8 mouse cellular contexts compared by ENCODE assay signal in the genomic region with DNA sequence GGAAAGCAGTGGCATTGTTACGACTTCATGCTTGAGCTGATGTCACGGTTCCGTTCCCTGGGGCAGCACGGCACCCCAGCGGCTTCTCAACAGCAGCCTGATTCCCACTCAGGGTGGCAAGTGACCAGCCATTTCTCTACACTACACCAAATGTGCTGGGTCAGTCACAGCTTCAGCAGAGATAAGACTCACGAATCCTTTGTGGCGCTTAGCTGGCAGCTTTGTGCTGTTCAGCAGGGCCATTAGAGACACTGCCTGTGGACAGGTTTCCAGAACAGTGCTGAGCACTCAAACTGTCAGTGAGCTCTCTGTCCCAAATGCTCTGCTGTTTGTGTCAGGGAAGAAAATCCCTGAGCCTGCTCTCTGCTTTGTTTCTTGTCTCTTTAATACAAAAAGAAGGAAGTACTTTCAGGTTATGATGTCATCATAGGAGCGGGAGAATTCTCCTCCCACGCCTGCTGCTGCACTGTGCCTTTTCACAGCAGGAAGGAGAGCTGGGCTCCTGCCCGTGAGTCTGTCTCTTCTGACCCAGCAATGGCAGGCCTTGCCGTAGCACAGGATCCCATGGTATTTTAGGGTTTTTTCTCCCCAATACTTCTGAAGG.
DNase-seq lines count a peak whose midpoint lies in the region; ATAC-seq and TF ChIP-seq lines count a peak whose summit lies in the region.

No protein-coding gene starts in this region.

- H3K9ac ChIP-seq in limb, embryonic 12.5 days (replicated peaks): no peak overlapping the region
- no peak overlapping the region for H3K9ac ChIP-seq in neural tube, embryonic 14.5 days (replicated peaks; ENCODE audit: low read depth, low read length)

- no peaks in the 10 kb centered on the region; the same call in 1 of the 2 replicates for H3K27me3 ChIP-seq in limb, embryonic 12.5 days
- no peaks in the 10 kb centered on the region for H3K27me3 ChIP-seq in neural tube, embryonic 14.5 days (ENCODE audit: control insufficient read depth, insufficient read depth, low read length)

- H3K36me3 ChIP-seq in limb, embryonic 12.5 days: peaks cover 57% of the 10 kb centered on the region
- H3K36me3 ChIP-seq in neural tube, embryonic 14.5 days (ENCODE audit: control insufficient read depth, insufficient read depth, low read length): no peaks in the 10 kb centered on the region

- no peak overlapping the region for H3K4me2 ChIP-seq in limb, embryonic 12.5 days
- H3K4me2 ChIP-seq in neural tube, embryonic 14.5 days (ENCODE audit: low read depth, low read length): no peak overlapping the region

- H3K4me3 ChIP-seq in embryonic fibroblast, embryonic 13.5 days (ENCODE audit: insufficient read depth, low read length): no peak overlapping the region
- H3K4me3 ChIP-seq in limb, embryonic 12.5 days (replicated peaks): no peak overlapping the region
- no peak overlapping the region for H3K4me3 ChIP-seq in neural tube, embryonic 14.5 days (ENCODE audit: low read depth, low read length)

- intact Hi-C loops in heart, postnatal 36 days (cut with DNase I): loop anchor here (2.0 to 5.0 kb wide), 2 partner anchors 18 to 35 kb away; no protein-coding TSS in a partner anchor

- no peak for TF ChIP-seq CTCF in embryonic fibroblast, embryonic 13.5 days (IDR thresholded peaks at IDR 0.05; ENCODE audit: borderline replicate concordance, insufficient read depth, low read length)

- peaks cover 18% of the 10 kb centered on the region for H3K4me1 ChIP-seq in embryonic fibroblast, embryonic 13.5 days (ENCODE audit: control insufficient read depth, insufficient read depth, low read length)
- H3K4me1 ChIP-seq in limb, embryonic 12.5 days (replicated peaks): peaks cover 52% of the 10 kb centered on the region
- peaks cover 13% of the 10 kb centered on the region; the same call in 1 of the 2 replicates for H3K4me1 ChIP-seq in neural tube, embryonic 14.5 days (ENCODE audit: control insufficient read depth, insufficient read depth, low read length)

- peak; percentile 45 for TF ChIP-seq POLR2A in embryonic fibroblast, embryonic 13.5 days (IDR thresholded peaks at IDR 0.05; ENCODE audit: low read depth, low read length)

- peak; percentile 84 for ATAC-seq in cerebellum, adult (ENCODE audit: insufficient number of reproducible peaks, low FRiP score, low TSS enrichment)
- no peak for ATAC-seq in limb, embryonic 12.5 days (ENCODE audit: insufficient number of reproducible peaks, insufficient read depth, low FRiP score, low TSS enrichment, low read depth)
- ATAC-seq in neural tube, embryonic 14.5 days (ENCODE audit: low read depth): 0 out of 2 replicates have a peak, but pooled peaks have one; percentile 22

- WGBS in limb, embryonic 12.5 days: 58% methylated on average over 11 of the region's 11 CpGs
- 32% methylated on average over 11 of the region's 11 CpGs for WGBS in neural tube, embryonic 14.5 days

- H3K9me3 ChIP-seq in limb, embryonic 12.5 days: no peaks in the 10 kb centered on the region
- H3K9me3 ChIP-seq in neural tube, embryonic 14.5 days (ENCODE audit: control insufficient read depth, low read length): no peaks in the 10 kb centered on the region

- peak overlapping the region; percentile 60 for H3K27ac ChIP-seq in embryonic fibroblast, embryonic 13.5 days (ENCODE audit: insufficient read depth, low read length)
- H3K27ac ChIP-seq in limb, embryonic 12.5 days: peak overlapping the region; percentile 87
- peak overlapping the region; percentile 52; the same call in 1 of the 2 replicates for H3K27ac ChIP-seq in neural tube, embryonic 14.5 days (ENCODE audit: low read depth, low read length)

- no peak for DNase-seq in cerebellum, postnatal 4 days (ENCODE audit: low spot score in 2 of 2)
- peak; percentile 77 for DNase-seq in adrenal gland, adult 2 months
- DNase-seq in heart, postnatal 36 days: peak; percentile 60
- DNase-seq in frontal cortex, postnatal 10 days (ENCODE audit: low spot score in 2 of 2): no peak

Comparison
In these comparisons a context has a peak if more than half of its experiments do, and no peak if none do; other contexts are left out.
1. DNase-seq: peak in adrenal gland, adult 2 months (single experiment) and heart, postnatal 36 days (2 of 2); none in cerebellum, postnatal 4 days (0 of 2) and frontal cortex, postnatal 10 days (0 of 2).
2. Peak in every context shown above with its lines, with median percentiles within 50 percentile points of each other: H3K27ac ChIP-seq.